Mouse (Mus musculus) liver, embryonic 16.5 days (tissue): ENCODE data around the gene Thbs2. TPM values are rescaled to one million over a fixed set of nuclear protein-coding genes. Genes with fewer than 3 reads are reported as not detected.
"Not testable (repeated sequence)": the region's sequence is repeated elsewhere in the genome, so short reads cannot be mapped to it uniquely, and the experiment has no call there.

Source experiments
- ATAC-seq: fragments of 200-750 bp; cut with Nextera tagmentation; 2 replicates; pipeline ENCODE4 v1.8.0; 2017; ENCODE audit warnings: low read depth, mild to moderate bottlenecking, moderate number of reproducible peaks, moderate library complexity
- H3K27ac ChIP-seq: fragments of 300-500 bp; sonication (generic); 2 replicates; pipeline ENCODE4 v1.5.1; 2014; ENCODE audit warnings: mild to moderate bottlenecking, low read length
- H3K27me3 ChIP-seq: fragments of 300-500 bp; sonication (generic); 2 replicates; pipeline ENCODE4 v1.6.1; 2014; ENCODE audit warnings: low read depth, low read length, mixed read lengths; ENCODE audit not compliant: control insufficient read depth, insufficient read depth
- H3K36me3 ChIP-seq: fragments of 300-500 bp; sonication (generic); 2 replicates; pipeline ENCODE4 v1.6.1; 2014; ENCODE audit warnings: mild to moderate bottlenecking; ENCODE audit not compliant: control insufficient read depth, insufficient read depth
- H3K4me1 ChIP-seq: fragments of 300-500 bp; sonication (generic); 2 replicates; pipeline ENCODE4 v1.6.1; 2014; ENCODE audit warnings: low read depth, low read length, mixed read lengths; ENCODE audit not compliant: control insufficient read depth
- H3K4me2 ChIP-seq: fragments of 300-500 bp; sonication (generic); 2 replicates; pipeline ENCODE4 v1.6.1; 2014; ENCODE audit warnings: low read depth, low read length, mixed read lengths
- H3K4me3 ChIP-seq: fragments of 300-500 bp; sonication (generic); 2 replicates; pipeline ENCODE4 v1.5.1; 2014; ENCODE audit warnings: low read depth, mild to moderate bottlenecking, low read length
- H3K9ac ChIP-seq: fragments of 300-500 bp; sonication (generic); 2 replicates; pipeline ENCODE4 v1.6.1; 2014; ENCODE audit warnings: low read depth, low read length
- H3K9me3 ChIP-seq: fragments of 300-500 bp; sonication (generic); replicated peaks from 2 replicates; pipeline ENCODE4 v1.6.1; 2016; ENCODE audit warnings: low read length; ENCODE audit not compliant: control insufficient read depth
- WGBS: fragments of 180-500 bp; shearing (Covaris S2); extraction: QIAGEN DNeasy Blood & Tissue Kit; methylation state at CpG from one replicate; pipeline ENCODE4 v1.1.7; 2014; ENCODE audit not compliant: insufficient replicate concordance; 5-methylcytosine and 5-hydroxymethylcytosine counted together
- polyA plus RNA-seq: library from polyadenylated mRNA; unstranded; fragments of >200 nt; fragmentation: Nextera tagmentation; extraction: Ambion mirVana; gene quantifications from 2 replicates; pipeline ENCODE4 v1.2.1, GENCODE M21; 2015

Gene Thbs2
- polyA plus RNA-seq, 1 experiment from 2014 or later = 2.6 TPM

- H3K36me3 ChIP-seq = no peaks in the 10 kb centered on the region
- H3K4me1 ChIP-seq = no peaks in the 10 kb centered on the region
- H3K27ac ChIP-seq = no peak overlapping the region
- no peak overlapping the region for H3K9ac ChIP-seq
- H3K4me3 ChIP-seq = no peak overlapping the region
- ATAC-seq = no peak
- H3K9me3 ChIP-seq = no peaks in the 10 kb centered on the region
- no peaks in the 10 kb centered on the region for H3K27me3 ChIP-seq
- H3K4me2 ChIP-seq = no peak overlapping the region
- 41% methylated on average over 4 of the region's 4 CpGs for WGBS
Observed at GRCm38 (mm10) chr17:14628901-14629300, 65.1 kb downstream of the Thbs2 start.

- Histone ChIP-seq H3K9ac (no peak overlapping the region), H3K36me3 (no peaks in the 10 kb centered on the region), H3K4me2 (no peak overlapping the region), H3K4me1 (no peaks in the 10 kb centered on the region), H3K4me3 (no peak overlapping the region), H3K27ac (no peak overlapping the region), H3K9me3 (no peaks in the 10 kb centered on the region), H3K27me3 (no peaks in the 10 kb centered on the region)
- 72% methylated on average over 12 of the region's 12 CpGs for WGBS
- no peak for ATAC-seq
Observed at GRCm38 (mm10) chr17:14627828-14628338, 66.2 kb downstream of the Thbs2 start.

GRCm38 (mm10) chr17:14624433-14624832 is 69.6 kb downstream of the Thbs2 start:
- WGBS = 41% methylated on average over 8 of the region's 8 CpGs
- H3K4me2 ChIP-seq = no peak overlapping the region
- H3K27ac ChIP-seq = no peak overlapping the region
- no peaks in the 10 kb centered on the region for H3K36me3 ChIP-seq
- no peaks in the 10 kb centered on the region for H3K27me3 ChIP-seq
- no peaks in the 10 kb centered on the region for H3K4me1 ChIP-seq
- H3K9me3 ChIP-seq = no peaks in the 10 kb centered on the region
- no peak for ATAC-seq
- H3K9ac ChIP-seq = no peak overlapping the region
- H3K4me3 ChIP-seq = no peak overlapping the region

- not testable (repeated sequence) for ATAC-seq, H3K4me1 ChIP-seq, H3K9me3 ChIP-seq
Observed at GRCm38 (mm10) chr17:14621006-14621405, 73.0 kb downstream of the Thbs2 start.

GRCm38 (mm10) chr17:14620037-14620436 is 74.0 kb downstream of the Thbs2 start:
- H3K4me3 ChIP-seq = no peak overlapping the region
- H3K9ac ChIP-seq = no peak overlapping the region
- no peak for ATAC-seq
- no peak overlapping the region for H3K4me2 ChIP-seq
- H3K27ac ChIP-seq = no peak overlapping the region
- H3K4me1 ChIP-seq = no peaks in the 10 kb centered on the region
- no peaks in the 10 kb centered on the region for H3K36me3 ChIP-seq
- H3K9me3 ChIP-seq = no peaks in the 10 kb centered on the region
- 64% methylated on average over 3 of the region's 3 CpGs for WGBS
- H3K27me3 ChIP-seq = no peaks in the 10 kb centered on the region

More at GRCm38 (mm10) chr17:14621006-14621405, 73.0 kb downstream of the Thbs2 start:
- H3K27ac ChIP-seq, H3K27me3 ChIP-seq, H3K4me3 ChIP-seq, H3K4me2 ChIP-seq, H3K36me3 ChIP-seq, H3K9ac ChIP-seq: not testable (repeated sequence)

GRCm38 (mm10) chr17:14619038-14619437 is 75.0 kb downstream of the Thbs2 start:
- Histone ChIP-seq H3K36me3 (no peaks in the 10 kb centered on the region), H3K9ac (no peak overlapping the region), H3K27me3 (no peaks in the 10 kb centered on the region), H3K4me2 (no peak overlapping the region), H3K4me1 (no peaks in the 10 kb centered on the region), H3K9me3 (no peaks in the 10 kb centered on the region), H3K4me3 (no peak overlapping the region), H3K27ac (no peak overlapping the region)
- 72% methylated on average over 4 of the region's 4 CpGs for whole genome bisulfite sequencing
- no peak for ATAC-seq

Other genes starting within 250 kb of the Thbs2 start
- 1.2 and 1.5 TPM in 2 replicates for gene Wdr27, start 248.9 kb upstream of the Thbs2 start, polyA plus RNA-seq
- gene 1600012H06Rik, start 248.9 kb upstream of the Thbs2 start, polyA plus RNA-seq = 12.2 and 13.9 TPM in 2 replicates